Mouse (Mus musculus) kidney, embryonic 15.5 days (tissue): ENCODE results near the gene Ltb. TPM values are rescaled to one million over a fixed set of nuclear protein-coding genes. Genes with fewer than 3 reads are reported as not detected.
A peak's percentile ranks its signal among the peaks of the same experiment; 100 is the strongest.

ENCODE experiments used
- ATAC-seq: fragments of 200-750 bp; cut with Nextera tagmentation; replicated peaks from 2 replicates; pipeline ENCODE4 v1.8.0; 2017; ENCODE audit warnings: moderate TSS enrichment; ENCODE audit not compliant: low FRiP score
- H3K27ac ChIP-seq: fragments of 300-500 bp; sonication (generic); 2 replicates; pipeline ENCODE4 v1.5.1; 2015; ENCODE audit warnings: mild to moderate bottlenecking, inconsistent platforms
- H3K27me3 ChIP-seq: fragments of 300-500 bp; sonication (generic); 2 replicates; pipeline ENCODE4 v1.6.1; 2015; ENCODE audit warnings: inconsistent platforms
- H3K36me3 ChIP-seq: fragments of 300-500 bp; sonication (generic); 2 replicates; pipeline ENCODE4 v1.6.1; 2015; ENCODE audit warnings: inconsistent platforms
- H3K4me1 ChIP-seq: fragments of 300-500 bp; sonication (generic); 2 replicates; pipeline ENCODE4 v1.6.1; 2015; ENCODE audit warnings: inconsistent platforms
- H3K4me2 ChIP-seq: fragments of 300-500 bp; sonication (generic); 2 replicates; pipeline ENCODE4 v1.6.1; 2015; ENCODE audit warnings: moderate library complexity, mild to moderate bottlenecking, inconsistent platforms
- H3K4me3 ChIP-seq: fragments of 300-500 bp; sonication (generic); replicated peaks from 2 replicates; pipeline ENCODE4 v1.5.1; 2015; ENCODE audit warnings: mild to moderate bottlenecking, inconsistent platforms
- H3K9ac ChIP-seq: fragments of 300-500 bp; sonication (generic); 2 replicates; pipeline ENCODE4 v1.6.1; 2015; ENCODE audit warnings: mild to moderate bottlenecking, inconsistent platforms
- H3K9me3 ChIP-seq: fragments of 300-500 bp; sonication (generic); replicated peaks from 2 replicates; pipeline ENCODE4 v1.6.1; 2016; ENCODE audit warnings: inconsistent platforms
- WGBS: fragments of 180-500 bp; shearing (Covaris S2); methylation state at CpG from one replicate; pipeline ENCODE4 v1.1.7; 2015; ENCODE audit warnings: mixed read lengths; 5-methylcytosine and 5-hydroxymethylcytosine counted together
- polyA plus RNA-seq: library from polyadenylated mRNA; unstranded; fragments of >200 nt; fragmentation: Nextera tagmentation; extraction: Ambion mirVana; gene quantifications from 2 replicates; pipeline ENCODE4 v1.2.1, GENCODE M21; 2015

Gene Ltb
- polyA plus RNA-seq: 0.53 and 0.72 TPM in 2 replicates

DNA sequence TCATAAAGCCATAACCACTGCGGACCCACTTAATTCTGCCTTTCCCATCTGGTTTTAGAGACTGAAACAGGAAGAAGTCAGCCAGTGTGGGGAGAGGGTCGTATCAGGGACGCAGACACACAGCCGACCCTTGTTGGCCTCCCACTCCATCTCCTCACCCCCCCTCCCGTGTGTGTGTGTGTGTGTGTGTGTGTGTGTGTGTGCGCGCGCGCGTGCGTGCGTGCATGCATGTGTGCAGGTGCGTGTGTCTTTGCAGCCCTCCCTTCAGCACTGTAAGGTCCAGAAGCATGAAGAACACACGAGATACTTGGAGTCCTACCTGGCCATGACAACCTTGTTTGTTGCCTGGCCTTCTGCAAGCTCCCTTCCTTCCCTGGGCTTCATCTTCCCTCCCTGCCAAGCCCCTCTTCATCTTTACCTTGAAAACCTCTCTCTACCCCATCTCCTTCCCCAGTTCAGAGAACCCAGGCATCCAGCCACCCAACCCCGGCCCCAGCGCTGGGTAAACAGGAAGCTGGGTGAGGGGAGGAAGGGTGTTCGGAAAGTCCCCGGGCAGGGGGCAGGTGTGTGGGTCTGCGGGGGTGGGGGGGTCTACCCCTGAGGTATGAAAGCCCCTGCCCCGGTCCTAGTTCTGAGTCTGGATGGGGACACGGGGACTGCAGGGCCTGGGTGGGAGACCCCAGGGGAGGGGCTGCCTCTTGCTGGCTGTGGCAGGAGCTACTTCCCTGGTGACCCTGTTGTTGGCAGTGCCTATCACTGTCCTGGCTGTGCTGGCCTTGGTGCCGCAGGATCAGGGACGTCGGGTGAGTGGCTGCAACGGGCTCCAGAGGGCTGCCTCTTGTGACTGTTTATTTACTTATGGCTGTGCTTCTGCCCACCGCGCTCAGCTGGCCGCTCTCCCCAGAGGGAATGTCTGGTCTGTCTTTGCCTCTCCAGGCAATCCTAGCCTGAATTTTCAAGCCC lies at the start of gene Ltb:
TSS of gene Ltb (plus strand) at position 559 of the 963 bp plus-strand sequence.
- ATAC-seq: no peak
- Histone ChIP-seq H3K27ac (no peak within 1 kb of the TSS), H3K4me2 (peak within 1 kb of the TSS; percentile 83), H3K36me3 (no peaks in the 10 kb centered on the region), H3K4me1 (peaks cover 22% of the 10 kb centered on the region), H3K4me3 (peak within 1 kb of the TSS; percentile 49), H3K9me3 (no peaks in the 10 kb centered on the region), H3K27me3 (peaks cover 50% of the 10 kb centered on the region), H3K9ac (no peak within 1 kb of the TSS)
- WGBS: 59% methylated on average over 28 of the region's 28 CpGs

DNA sequence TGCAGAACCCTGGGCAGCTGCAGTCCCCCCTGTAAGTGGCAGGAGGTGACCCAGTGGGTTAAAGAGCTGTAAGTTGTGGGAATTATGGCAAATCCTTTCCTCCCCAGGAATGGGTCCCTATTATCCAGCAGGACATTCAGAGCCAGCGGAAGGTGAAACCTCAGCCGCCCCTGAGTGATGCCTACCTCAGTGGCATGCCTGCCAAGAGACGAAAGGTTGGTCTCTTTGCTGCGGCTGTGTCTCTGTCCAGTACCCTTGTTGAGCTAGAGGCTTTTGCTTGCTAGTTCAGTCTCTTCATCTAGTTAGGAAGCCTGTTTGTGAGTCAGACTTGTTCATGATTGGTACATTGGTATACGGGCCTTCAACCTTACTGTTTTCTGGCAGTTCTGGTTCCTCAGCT lies 48.1 kb upstream of the Ltb start:
- Histone ChIP-seq H3K4me2 (no peak overlapping the region), H3K27ac (peak overlapping the region; percentile 14; the same call in 1 of the 2 replicates), H3K36me3 (peaks cover 99% of the 10 kb centered on the region), H3K4me3 (no peak overlapping the region), H3K4me1 (no peaks in the 10 kb centered on the region), H3K27me3 (no peaks in the 10 kb centered on the region), H3K9me3 (no peaks in the 10 kb centered on the region), H3K9ac (no peak overlapping the region)
- no peak for ATAC-seq
- 80% methylated on average over 5 of the region's 5 CpGs for WGBS

DNA sequence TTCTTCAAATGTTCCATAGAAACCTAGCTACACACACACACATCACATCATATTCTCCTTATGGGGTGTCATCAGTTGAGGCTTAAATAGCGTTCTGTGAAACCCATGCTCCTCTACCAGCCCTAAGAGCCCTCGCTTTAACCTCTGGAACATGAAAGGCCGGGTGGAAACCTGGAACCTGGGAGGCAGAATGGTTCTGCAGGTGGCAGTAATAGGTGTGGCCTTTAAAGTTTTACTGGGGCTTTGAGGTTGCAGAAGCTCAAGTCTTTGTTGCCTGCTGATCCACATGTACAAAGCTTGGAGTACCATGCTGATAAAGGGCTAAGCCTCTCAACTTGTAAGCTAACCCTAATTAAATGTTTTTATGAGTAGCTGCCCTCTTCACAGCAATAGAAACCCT lies 46.9 kb upstream of the Ltb start:
- H3K36me3 ChIP-seq: peaks cover 99% of the 10 kb centered on the region
- H3K4me2 ChIP-seq: no peak overlapping the region
- H3K4me1 ChIP-seq: no peaks in the 10 kb centered on the region
- H3K27me3 ChIP-seq: no peaks in the 10 kb centered on the region
- H3K27ac ChIP-seq: peak overlapping the region; percentile 28
- 55% methylated on average over 3 of the region's 3 CpGs for WGBS
- no peak overlapping the region for H3K4me3 ChIP-seq
- H3K9me3 ChIP-seq: no peaks in the 10 kb centered on the region
- H3K9ac ChIP-seq: no peak overlapping the region
- no peak for ATAC-seq

DNA sequence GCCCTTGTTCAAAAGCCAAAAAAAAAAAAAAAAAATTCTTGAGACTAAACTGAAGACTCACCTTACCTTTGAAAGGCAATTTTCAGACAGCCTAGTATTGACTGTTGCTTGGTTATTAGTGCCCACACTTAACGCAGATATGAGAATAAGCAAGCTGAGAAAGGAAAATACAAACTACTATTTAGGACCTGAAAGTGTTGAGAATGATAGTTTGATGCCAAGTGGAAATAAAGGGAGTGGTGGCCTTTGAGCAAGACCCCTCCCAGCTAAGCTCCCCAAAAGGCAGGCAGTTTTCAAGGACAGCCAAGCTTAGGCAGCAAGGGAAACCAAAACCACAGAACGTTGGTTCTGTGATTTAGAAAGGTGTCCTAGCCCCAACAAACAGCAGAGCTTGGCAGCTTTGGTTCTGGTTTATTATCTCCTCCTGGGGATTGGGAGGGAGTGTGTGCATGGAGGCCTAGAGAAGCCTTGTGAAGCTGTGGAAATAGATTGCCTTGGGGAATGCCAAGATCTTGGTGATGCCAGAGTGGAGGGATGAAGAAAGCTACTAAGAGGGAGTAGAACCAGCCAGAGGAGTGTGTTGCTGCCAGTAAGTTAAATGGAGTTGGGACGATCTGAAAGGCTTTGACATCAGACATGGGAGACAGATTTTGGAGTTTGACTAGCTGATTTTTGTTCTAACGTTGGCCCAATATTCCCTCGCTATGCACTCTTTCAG lies 46.2 kb upstream of the Ltb start:
- 66% methylated on average over 5 of the region's 5 CpGs for WGBS
- Histone ChIP-seq H3K4me3 (no peak overlapping the region), H3K9me3 (no peaks in the 10 kb centered on the region), H3K27ac (peak overlapping the region; percentile 28; the same call in 1 of the 2 replicates), H3K27me3 (no peaks in the 10 kb centered on the region), H3K36me3 (peaks cover 99% of the 10 kb centered on the region), H3K4me1 (no peaks in the 10 kb centered on the region), H3K4me2 (no peak overlapping the region), H3K9ac (no peak overlapping the region)
- ATAC-seq: no peak

DNA sequence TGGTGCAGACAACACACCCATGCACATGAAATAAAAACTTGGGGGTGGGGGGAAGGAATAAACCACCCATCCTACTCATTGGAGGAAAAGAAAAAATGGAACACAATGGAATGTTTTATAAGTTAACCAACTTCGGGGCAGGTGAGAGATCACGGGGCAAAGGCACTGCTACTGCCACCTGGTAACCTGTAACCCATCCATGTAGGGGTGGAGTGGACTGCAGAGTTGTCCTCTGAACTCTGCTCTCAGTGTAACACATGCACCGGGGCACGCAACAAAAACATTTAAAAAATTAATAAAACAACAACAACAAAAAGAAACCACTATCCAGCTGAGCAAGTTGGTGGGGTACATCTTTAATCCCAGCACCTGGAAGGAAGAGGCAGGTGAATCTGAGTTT lies 42.1 kb upstream of the Ltb start:
- 96% methylated on average over 4 of the region's 4 CpGs for WGBS
- Histone ChIP-seq H3K4me3 (no peak overlapping the region), H3K36me3 (peaks cover 99% of the 10 kb centered on the region), H3K4me2 (no peak overlapping the region), H3K27me3 (no peaks in the 10 kb centered on the region), H3K9ac (no peak overlapping the region), H3K9me3 (no peaks in the 10 kb centered on the region), H3K4me1 (no peaks in the 10 kb centered on the region), H3K27ac (no peak overlapping the region)
- no peak for ATAC-seq

DNA sequence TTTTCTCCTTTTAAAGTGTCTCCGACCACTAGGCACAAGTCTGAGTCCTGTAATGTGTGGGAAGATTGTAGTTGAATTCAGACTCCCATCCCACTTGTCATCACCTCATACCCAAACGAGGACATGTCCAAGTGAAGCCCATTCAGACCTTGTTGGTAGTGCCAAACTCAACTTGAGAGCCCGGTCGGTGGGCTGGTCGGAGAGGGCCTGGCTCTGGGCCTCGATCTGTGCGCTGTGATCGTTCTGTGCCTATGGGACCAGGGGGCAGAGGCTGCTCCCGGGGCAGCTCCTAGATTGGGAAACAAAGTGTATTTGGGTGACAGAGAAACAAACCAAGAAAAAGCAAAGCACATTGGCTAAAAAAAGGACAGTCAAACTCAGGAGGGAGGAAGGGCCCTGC lies 41.2 kb upstream of the Ltb start:
- 88% methylated on average over 9 of the region's 9 CpGs for WGBS
- Histone ChIP-seq H3K4me2 (no peak overlapping the region), H3K9ac (no peak overlapping the region), H3K27me3 (no peaks in the 10 kb centered on the region), H3K4me1 (no peaks in the 10 kb centered on the region), H3K36me3 (peaks cover 99% of the 10 kb centered on the region), H3K4me3 (no peak overlapping the region), H3K9me3 (no peaks in the 10 kb centered on the region), H3K27ac (no peak overlapping the region)
- no peak for ATAC-seq

DNA sequence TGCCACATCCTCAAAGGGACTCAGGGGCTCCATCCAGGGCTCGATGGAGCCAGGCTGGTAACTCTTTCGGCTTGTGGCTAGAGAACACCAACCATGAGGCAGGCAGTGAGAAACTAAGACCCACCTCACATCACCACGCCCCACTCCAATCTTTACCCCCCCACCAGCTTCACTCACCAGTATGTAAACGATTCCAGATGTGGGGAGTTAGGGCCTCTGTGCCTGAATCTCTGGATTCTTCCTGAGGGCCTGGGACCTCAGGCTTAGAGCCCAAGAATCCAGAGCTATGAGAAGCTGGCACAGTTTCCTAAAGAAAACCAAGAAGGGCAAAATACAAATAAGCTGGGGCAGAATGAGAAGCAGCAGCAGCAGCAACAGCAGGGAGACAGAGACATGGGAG lies 40.3 kb upstream of the Ltb start:
- Histone ChIP-seq H3K4me2 (no peak overlapping the region), H3K4me3 (no peak overlapping the region), H3K4me1 (no peaks in the 10 kb centered on the region), H3K27me3 (no peaks in the 10 kb centered on the region), H3K36me3 (peaks cover 99% of the 10 kb centered on the region), H3K9ac (no peak overlapping the region), H3K9me3 (no peaks in the 10 kb centered on the region), H3K27ac (no peak overlapping the region)
- ATAC-seq: no peak
- WGBS: 79% methylated on average over 4 of the region's 4 CpGs

DNA sequence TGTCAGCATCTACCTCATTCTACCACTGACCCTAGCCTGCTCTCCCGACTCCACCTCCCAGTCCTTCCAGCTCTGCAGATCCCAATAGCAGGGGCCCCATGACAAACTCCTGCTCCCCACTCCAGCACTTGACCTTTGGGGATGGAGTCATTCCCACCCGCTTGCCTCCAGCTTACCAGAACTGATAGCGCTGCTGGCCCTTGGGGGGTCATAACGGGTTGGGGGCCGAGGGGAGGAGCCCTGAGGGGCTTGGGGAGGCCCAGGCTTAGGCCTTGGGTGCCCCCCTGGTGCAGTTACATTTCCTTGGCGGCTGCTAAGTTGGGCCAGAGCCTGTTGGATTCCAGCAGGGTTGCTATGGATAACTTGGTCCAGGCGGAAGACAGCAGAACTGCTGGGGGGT lies 39.6 kb upstream of the Ltb start:
- Histone ChIP-seq H3K9ac (no peak overlapping the region), H3K4me3 (no peak overlapping the region), H3K4me2 (no peak overlapping the region)

DNA sequence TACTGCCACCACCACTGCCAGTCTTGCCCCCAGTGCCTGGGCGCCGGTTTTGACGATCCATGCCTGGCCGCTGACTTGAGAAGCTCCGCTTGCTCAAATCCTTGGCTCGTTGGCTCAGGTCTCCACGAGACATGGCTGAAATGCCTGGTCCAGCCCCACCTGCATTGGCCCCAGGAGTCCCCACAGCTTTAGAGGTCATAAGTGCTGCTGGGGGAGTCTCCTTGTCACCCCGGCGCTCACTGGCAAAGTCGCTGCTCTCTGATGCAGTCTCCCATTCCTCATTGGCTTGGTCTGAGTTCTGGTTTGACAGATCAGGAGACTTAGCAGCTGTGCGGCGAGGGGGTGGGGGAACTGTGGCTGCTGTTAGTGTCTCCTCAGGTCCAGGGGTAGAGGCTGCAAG lies 38.8 kb upstream of the Ltb start:
- Histone ChIP-seq H3K4me2 (no peak overlapping the region), H3K4me3 (no peak overlapping the region), H3K9me3 (no peaks in the 10 kb centered on the region), H3K27ac (no peak overlapping the region), H3K27me3 (no peaks in the 10 kb centered on the region), H3K4me1 (no peaks in the 10 kb centered on the region), H3K9ac (no peak overlapping the region), H3K36me3 (peaks cover 99% of the 10 kb centered on the region)
- 88% methylated on average over 12 of the region's 12 CpGs for WGBS
- no peak for ATAC-seq

More for the DNA sequence above, 39.6 kb upstream of the Ltb start:
- no peaks in the 10 kb centered on the region for H3K9me3 ChIP-seq
- 81% methylated on average over 7 of the region's 7 CpGs for WGBS
- no peak overlapping the region for H3K27ac ChIP-seq
- no peak for ATAC-seq
- H3K4me1 ChIP-seq: no peaks in the 10 kb centered on the region
- peaks cover 99% of the 10 kb centered on the region for H3K36me3 ChIP-seq
- no peaks in the 10 kb centered on the region for H3K27me3 ChIP-seq

DNA sequence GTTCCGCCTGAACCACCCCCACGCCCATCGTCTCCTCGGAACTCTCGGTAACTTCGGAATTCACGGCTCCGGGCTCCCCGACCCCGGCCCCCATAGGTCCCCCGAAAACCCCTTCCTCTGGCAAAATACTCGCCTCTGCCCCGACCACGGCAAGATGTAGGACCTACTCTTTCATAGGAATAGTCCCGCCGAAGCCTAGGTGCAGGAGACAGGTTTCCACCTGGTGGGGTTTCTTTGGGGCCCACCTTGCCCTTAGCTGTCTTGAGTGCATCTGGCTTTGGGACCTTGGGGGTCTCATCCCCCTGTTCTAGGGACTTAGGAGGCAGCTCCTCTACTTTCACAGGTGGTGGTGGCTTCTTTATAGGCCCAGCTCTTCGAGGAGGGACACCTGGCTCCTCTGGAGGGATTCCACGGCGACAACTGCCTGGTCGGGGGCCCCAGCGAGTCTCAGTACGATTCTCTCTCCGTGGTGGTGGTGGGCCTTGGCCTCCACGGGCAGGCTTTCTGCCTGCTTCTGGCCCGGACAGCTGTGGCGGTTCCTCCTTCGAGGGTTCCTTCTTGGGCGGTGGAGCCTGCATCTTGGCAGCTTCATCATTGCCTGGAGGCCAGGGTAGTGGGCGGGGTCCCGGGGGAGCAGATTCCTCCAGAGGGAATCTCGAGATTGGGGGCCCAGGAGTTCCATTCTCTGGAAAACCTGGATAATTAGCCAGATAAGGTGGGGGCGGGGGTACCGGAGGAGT lies 37.6 kb upstream of the Ltb start:
- Histone ChIP-seq H3K36me3 (peaks cover 100% of the 10 kb centered on the region), H3K4me3 (no peak overlapping the region), H3K4me2 (no peak overlapping the region), H3K27me3 (no peaks in the 10 kb centered on the region), H3K4me1 (peaks cover 3% of the 10 kb centered on the region), H3K9ac (no peak overlapping the region), H3K27ac (no peak overlapping the region), H3K9me3 (no peaks in the 10 kb centered on the region)
- 90% methylated on average over 33 of the region's 33 CpGs for WGBS
- ATAC-seq: no peak

DNA sequence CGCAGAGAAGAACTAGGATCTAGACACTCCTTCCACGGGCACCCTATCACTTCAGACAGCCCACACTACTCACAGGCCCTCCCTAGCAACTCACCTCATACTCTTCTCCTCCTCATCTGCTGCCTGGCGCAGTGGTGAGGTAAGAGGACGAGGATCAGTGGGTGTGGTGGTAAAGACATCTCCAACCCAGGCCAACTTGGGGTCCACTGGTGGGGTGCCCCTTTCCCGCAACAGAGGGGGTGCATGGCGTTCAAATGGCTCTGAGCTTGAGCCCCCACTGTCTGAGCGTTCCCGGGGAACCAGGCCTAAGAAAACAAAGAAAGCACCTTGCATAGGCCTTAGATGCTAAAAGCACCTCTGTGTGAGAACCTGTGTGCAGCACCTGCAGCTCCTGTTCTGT lies 37.0 kb upstream of the Ltb start:
- no peak overlapping the region for H3K9ac ChIP-seq
- peaks cover 9% of the 10 kb centered on the region for H3K4me1 ChIP-seq
- 91% methylated on average over 8 of the region's 8 CpGs for WGBS

More for the DNA sequence above, 37.0 kb upstream of the Ltb start:
- Histone ChIP-seq H3K9me3 (no peaks in the 10 kb centered on the region), H3K27me3 (no peaks in the 10 kb centered on the region), H3K36me3 (peaks cover 100% of the 10 kb centered on the region), H3K27ac (no peak overlapping the region), H3K4me2 (no peak overlapping the region), H3K4me3 (no peak overlapping the region)
- ATAC-seq: no peak
